Mouse (Mus musculus): ENCODE measurements at regions not wholly inside any gene's neighbourhood (a gene's known extent, or its start where the extent isn't known, plus 50 kb on each side); places are given as distances from the start of the nearest gene placed in this dataset.
A peak's percentile ranks its signal among the peaks of the same experiment; 100 is the strongest.

DNA sequence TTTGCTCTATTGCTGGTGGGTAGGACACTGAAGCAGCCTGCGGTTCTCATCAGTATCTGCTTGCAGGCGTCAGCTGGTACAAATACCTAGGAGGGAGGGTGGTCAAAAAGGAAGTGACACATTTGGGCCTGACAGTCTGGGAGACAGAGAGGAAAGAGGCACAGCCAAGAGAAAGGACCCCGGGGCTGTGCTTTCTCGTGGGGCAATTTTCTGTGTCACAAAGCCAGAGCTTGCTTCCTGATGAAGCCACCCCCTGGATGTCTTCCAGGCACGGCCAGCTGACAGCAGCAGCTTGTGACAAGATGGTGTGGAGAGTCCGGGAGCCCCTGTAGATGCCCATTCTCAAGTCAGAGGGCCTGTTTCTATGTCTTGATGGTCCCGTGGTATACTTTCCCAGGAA lies 1181.8 kb upstream of the A1bg start:
- no peak for DNase-seq (ENCODE audit: low spot score in 2 of 2)

DNA sequence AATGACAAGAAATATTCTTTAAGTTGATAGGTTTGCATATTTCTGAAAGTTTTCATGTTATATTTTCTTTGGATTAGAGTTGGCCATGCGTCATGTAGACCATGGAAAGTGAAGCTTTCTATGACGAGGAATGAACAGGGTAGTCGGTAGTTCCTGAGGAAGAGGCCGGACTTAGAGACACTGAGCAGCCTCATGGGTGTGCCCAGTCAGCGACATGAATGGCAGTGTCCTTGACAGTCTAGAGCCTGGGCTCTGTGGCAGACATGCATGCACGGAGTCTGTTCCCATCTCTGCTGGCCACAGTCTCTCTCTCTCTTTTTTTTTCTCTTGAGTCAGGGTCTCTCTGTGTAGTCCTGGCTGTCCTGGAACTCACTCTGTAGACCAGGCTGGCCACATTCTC lies 1176.9 kb upstream of the A1bg start:
- DNase-seq (ENCODE audit: low spot score in 2 of 2) = no peak

DNA sequence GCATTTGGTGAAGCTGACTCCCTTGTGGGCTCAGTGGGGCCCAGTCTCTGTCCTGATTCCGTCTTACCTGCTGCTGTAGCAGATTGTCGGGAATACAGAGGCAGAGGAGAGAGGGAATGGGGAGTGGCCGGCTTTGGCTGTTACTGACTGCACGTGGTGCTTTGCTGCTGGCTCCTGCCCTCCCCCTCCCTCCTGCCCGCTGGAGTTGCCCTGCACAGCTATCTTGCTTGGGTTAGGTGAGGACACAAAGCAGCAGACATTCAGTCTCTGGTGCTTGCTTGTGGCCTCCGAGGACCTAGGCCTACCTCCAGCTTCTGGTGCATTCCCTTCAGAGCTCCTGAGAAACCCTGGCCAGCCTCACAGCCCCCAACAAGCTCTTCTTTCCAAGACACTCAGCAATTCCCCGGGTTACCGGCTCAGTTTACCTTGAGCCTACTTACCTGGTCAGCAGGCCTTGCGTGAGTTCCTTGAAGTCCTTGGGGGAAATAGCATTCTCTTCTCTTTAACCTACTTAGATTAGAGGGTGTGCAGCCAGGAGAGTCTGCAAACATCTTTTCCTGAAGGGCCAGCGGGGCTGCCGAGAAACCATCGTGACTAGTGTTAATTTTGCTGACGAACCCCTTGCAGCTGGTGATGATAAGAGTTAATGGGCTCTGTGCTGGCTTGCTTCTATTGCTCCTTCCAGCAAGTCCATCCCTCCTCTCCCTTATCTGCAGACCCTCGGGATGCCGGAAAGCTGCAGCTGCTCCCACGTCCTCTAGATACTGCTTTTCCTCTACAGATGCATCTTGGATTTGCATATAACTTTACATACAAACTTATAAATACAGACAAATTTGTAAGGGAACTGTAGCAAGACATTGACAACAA lies 1176.2 kb upstream of the A1bg start:
- DNase-seq (ENCODE audit: low spot score in 2 of 2) = no peak

DNA sequence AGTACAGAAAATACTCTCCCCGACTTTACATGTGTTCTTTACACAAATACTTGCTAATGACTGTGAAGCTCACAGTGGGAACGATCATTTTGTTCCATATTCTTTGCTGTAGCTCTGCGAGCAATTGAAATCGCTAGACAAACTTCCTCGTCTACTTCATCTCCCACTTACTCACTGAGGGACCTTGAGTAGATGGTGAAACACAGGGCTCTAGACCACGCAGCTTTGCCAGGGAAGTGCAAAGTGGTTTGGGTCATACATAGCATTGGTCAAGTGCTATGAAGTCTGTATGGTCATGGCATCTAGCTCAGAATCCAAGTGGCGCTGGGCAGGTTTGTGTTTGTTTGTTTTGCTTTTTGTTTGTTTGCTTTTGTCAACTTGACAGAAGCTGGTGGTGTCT lies 1174.0 kb upstream of the A1bg start:
- DNase-seq (ENCODE audit: low spot score in 2 of 2) = no peak

DNA sequence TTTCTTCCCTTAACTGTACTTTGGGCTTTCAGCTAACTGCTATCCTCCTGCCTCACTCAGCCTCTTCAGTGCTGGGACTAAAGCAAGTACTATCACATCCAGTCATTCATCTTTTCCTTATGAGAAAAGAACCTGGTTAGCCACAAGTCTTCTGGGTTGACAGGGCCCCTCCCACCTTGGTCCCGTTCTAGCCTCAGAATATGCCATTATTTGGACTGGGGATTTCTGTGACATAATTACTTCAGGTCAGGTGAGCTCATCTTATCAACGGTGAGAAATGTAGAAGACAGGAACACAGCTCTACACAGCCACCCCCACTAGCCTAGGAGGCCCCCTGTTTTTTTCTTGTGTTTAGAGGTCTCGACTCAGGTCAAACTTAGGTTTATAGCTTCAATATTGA lies 1172.4 kb upstream of the A1bg start:
- DNase-seq (ENCODE audit: low spot score in 2 of 2) = no peak

DNA sequence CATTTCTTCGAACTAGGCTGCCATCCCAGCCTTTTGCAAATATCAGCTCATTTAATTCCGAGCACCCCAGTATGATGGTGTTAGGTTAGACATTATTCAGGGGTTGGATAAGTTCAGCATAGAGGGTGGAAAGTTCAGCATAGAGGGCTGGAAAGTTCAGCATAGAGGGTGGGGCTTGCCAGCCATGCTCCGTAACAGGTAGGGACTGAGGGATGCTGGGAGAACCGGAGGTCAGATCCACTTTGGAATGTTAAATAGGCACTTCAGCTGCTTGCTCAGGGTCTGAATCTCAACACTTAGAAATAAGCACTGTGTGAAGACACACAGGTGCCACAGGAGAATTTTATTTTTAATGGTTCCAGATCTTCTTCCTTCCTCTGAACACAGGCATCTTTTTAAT lies 1170.9 kb upstream of the A1bg start:
- DNase-seq (ENCODE audit: low spot score in 2 of 2) = no peak

DNA sequence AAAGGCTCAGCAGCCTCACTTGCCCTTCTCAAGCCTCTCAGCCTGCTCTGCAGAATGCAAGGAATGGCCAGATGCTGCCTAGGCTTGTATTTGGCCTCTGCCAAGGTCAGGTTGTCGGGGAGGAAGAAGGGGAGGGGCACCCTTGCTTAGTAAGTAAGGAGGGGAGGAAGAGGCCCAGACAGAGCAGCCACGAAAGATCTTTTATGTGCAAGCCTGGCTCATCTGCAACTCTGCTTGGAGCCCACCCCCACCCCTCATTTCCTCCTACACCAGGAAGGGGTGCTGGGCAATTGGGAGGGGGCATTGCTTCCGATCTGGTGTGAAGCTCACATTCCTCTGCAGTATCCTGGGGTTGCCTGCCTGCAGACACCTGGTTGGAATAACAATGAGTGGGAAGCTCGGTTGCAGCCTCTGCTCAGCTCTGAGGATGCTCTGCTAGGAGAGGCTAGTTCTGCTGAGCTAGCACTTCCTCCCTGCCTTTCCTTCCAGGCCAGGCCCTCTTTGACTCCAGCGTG lies 1169.9 kb upstream of the A1bg start:
- DNase-seq (ENCODE audit: low spot score in 2 of 2) = no peak

DNA sequence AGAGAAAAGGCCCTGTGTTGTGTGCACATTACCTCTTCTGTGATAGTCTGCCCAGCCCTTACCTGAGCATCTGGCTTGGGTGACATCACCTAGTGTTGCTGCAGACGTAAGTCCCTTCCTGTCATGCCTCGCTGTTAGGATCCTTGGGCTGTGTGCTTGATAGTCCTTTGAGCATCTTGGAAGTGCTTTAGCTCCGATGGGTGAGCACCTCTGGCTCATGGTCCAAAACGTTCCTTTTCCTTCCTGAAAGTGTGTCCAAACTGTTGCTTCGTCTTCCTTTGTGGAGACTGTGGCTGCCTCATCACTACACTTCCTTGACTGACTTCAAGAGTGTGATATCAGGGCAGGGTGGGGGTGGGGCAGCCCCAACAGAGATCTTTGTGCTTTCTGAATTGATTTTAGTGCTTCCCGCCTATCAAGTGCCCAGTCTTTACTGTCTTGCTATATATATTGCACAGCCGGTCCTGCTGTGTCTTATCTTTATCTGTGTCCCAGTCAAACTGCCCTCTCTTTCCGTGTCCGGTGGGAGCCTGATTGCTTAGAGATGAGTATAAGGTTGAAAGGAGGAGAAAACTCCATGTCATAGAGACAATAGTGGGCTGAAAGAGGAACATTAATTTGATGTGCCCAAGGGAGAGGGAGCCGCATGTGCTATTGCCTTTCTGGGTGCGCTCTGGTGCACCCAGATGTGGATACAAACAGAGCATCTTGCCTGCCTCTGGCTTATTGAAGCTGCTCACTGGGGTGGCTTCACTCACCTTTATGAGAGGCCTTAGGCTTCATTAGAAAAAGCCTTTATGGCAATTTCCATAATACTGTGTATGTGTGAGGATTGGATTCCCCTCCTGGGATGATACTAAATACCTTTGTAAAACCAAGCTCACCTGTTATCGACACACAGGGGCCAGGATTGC lies 1169.2 kb upstream of the A1bg start:
- DNase-seq (ENCODE audit: low spot score in 2 of 2) = no peak

DNA sequence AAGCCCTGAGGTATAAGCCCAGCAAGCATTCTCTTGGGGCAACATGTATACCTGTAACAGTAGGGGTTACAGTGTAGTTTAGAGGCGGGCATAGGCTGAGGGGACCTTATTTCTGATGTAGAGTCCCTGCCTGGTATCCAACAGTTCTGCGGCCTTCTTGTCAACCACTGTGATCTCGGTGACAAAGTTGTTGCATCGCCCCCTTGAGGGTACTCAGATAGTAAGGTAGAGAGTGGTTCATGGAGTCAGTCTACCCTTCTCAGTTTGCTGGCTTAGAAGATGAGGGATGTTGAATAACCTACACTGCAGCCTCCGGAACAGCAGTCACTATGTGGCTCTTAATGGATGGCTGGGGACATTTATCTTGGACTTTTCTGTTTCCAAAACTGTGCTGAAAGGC lies 1168.3 kb upstream of the A1bg start:
- no peak for DNase-seq (ENCODE audit: low spot score in 2 of 2)

DNA sequence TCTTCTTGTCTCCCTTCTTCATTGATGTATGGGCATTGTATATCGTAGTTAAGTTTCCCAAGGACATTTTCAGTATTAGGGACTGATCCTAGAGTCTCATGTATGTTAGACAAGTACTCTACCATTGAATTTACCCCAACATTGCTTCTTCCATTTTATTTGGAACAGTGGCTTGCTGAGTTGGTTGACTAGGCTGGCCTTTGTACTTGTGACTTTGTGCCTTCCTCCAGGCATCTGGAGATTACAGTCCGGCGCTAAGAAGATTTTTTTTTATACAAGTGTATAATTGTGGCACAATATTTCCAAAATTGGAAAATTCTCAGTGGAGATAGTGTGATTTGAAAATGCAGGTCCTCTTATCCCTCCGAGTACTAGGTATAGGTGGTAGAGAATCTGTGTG lies 1165.5 kb upstream of the A1bg start:
- no peak for DNase-seq (ENCODE audit: low spot score in 2 of 2)

DNA sequence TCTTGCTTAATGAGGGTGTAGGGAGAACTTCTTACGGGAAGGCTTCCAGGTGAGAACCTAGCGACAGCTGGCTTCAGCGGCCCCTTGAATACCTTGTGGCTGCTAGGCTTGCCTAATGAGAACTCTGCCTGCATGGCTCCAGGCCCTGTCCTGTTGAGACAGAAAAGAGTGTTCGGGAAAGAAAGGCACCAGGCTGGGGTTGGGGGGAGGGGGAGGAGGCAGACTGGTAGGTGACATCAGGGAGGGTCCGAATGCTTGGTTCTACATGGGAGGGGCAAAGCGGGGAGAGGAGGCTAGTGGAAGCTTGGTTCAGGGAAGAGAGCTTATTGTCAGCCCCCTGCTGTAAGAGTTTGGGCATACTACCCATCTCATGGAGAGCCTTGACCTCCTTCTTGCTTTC lies 1164.9 kb upstream of the A1bg start:
- no peak for DNase-seq (ENCODE audit: low spot score in 2 of 2)

DNA sequence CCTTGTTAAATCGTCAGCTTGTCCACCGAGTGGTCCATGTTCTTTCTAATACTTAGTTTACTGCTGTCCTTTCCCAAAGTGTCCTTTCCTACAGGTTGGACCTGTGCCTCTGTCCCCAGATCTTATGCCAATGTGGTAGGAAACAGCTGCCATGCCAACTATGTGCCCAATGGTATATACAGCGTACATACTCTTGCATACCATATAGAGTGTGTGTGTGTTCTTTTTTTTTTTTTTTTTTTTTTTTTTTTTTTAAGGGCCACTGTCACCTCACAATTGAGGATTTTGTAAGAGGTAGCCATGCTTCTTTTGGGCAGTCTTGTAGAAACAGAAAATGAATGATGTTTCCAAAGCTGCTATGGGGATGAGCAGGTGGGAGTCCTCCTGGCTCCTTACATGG lies 1163.2 kb upstream of the A1bg start:
- no peak for DNase-seq (ENCODE audit: low spot score in 2 of 2)

DNA sequence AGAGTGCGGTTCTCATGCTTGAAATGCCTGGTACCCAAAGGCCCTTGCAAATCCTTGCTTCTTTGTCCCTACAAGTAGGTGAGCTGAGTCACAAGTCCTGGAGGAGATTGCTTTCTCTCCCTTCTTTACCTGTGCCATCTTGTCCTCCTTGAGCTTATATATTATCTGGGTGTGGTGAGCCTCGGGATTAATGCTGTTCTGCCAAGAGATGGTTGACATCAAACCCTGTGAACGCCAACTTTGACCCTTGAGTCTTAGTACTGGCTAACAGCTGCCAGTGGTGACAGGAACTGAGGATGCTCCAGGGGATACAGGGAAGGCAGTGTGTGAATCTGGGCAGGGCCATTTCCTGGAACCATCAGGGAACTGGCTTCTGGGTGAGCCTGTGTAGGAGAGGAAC lies 1160.5 kb upstream of the A1bg start:
- DNase-seq (ENCODE audit: low spot score in 2 of 2) = no peak

DNA sequence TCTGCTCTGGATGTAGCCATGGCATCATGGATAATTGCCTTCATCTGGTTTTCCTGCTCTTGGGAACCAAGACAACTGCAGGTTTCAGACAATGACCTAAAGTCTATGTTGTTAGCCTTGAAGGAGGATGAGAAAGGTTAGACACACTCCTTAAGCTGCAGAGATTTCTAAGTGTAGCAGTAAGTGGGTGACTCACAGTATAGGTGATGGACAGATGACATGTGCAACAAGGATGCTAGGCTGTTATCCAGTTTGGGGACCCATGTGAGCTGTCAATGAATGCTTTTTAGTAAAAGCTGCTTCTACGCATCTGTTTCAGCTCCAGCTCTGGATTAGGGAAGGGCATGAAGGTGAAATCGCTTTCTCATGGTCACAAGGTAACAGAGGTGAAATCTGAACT lies 1159.7 kb upstream of the A1bg start:
- DNase-seq (ENCODE audit: low spot score in 2 of 2) = no peak

DNA sequence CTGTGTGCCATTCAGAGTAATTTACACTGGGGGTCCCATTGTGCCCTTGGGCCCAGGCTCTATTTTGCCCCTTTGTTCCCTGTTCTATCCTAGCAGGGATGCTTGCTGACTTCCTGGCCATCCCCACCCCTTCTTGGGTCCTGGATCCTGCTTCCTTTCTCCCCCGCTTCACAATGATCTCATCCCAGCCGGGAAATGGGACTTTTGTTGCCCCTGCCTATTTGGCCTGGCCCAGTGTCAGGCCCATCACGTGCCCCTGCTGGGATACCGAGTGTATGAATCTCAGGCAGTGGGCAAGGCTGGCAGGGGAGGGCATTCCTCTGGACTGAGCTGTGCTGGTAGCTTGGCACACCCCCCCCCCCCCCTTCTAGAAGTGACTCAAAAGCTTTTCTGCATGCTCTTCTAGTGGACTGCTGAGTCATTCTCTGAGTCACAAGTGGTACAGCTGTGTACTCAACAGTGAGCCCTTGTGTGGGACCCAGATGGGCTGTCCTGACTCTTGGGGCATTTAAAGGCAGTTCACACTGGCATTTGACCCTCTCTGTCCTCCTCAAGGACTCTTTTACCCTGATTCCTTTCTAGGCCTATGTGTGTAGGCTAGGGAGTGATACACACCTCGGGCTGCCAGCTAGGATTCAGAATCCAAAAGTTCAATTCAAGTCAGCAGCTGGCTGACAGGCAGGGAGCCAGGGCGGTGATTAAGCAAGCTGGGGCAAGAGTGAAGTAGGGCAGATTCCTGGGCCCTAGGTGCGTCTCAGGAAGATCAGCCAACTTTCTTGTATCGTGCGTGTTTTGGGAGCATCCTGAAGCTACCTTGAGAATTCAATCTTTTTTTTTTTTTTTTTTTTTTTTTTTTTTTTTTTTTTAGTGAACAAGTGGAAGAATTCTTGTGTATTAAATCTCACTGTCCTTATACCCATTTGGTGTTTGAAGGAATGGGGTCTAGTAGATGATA lies 1156.6 kb upstream of the A1bg start:
- DNase-seq (ENCODE audit: low spot score in 2 of 2) = peak; percentile 32 to 55

DNA sequence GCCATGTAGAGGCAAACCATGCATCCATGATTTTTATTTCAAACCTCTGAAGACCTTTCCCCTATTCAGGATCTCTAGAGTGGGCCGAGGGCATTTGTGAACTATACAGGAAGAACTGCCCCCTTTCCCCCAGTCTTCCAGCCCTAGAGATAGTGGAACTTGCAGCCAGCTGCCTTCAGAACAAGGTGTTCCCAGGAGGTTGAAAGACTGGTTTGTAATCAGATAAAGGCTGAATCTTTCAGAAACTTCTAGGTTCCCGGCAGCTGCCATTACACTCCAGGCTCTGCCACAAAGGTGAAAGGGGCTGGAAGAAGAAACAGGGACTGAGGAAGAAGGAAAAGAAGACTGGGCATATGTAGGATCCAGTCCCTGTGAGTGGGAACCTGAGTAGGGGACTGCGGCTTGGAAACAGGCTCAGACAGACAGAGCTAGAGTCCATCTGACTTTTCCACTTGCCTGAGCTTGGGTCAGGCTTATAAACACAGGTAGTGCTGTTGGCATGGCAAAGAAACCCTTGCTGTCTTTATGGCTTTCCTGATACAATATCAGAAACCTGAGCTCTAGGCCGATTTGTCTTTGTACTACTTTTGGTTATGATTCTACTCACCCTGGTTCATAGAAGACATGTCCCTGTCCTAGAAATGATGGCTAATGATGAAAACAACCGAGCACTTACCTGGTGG lies 1153.9 kb upstream of the A1bg start:
- DNase-seq (ENCODE audit: low spot score in 2 of 2) = no peak

DNA sequence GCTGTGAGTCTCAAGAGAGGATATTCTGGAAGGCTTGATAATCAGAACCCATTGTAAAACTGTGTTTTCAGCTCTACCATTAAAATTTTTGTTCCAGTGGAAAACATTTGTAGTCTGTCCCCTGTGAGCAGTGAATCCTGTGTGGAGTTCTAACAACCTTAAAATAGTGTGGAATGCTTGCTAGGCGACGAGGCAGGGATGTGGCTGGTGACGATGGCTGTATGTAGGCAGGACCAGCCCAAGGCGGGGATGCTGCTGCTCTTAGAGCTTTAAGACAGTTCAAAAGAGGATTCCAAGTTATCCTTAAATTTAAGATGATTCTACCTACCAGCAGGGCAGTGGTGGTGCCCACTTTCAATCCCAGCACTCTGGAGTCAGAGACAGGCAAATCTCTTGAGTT lies 1151.9 kb upstream of the A1bg start:
- peak; percentile 26 to 41 for DNase-seq (ENCODE audit: low spot score in 2 of 2)

DNA sequence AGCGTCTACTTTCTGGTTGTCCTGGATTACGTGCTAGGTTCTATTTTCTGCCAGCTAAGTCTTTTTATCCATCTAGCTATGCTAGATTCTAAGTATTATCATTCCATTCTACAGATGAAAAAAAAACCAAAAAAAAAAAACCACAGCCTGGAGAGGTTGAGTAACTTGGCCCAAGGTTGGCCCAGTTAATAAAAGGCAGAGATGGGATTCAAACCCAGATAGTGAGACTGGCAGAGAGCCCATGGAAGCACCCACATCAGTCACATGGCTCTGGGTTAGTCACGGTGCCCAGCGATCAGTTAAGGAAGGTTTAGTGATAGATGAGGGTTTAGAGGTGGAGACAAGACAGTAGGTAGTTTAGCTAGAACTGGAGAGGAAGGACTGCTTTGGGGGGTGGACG lies 1150.8 kb upstream of the A1bg start:
- DNase-seq (ENCODE audit: low spot score in 2 of 2) = no peak

DNA sequence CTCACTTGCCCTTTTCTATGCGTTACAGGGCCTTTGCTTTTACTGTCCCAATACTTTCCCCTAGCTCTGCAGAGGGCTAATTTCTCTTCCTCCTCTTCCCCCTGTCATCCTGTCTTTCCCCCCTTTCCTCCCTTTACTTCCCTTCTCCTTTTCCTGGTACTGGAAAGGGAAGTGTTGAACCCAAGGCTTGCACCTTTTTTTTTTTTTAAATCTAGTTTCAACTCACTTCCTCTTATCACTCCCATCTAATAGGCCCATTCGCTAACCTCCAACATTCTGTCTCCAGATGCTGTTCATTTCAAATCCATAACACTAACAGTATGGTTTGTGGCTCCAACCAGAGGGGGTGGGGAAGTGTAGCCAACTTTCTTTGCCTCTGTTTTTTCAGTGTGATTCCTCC lies 1148.5 kb upstream of the A1bg start:
- no peak for DNase-seq (ENCODE audit: low spot score in 2 of 2)

DNA sequence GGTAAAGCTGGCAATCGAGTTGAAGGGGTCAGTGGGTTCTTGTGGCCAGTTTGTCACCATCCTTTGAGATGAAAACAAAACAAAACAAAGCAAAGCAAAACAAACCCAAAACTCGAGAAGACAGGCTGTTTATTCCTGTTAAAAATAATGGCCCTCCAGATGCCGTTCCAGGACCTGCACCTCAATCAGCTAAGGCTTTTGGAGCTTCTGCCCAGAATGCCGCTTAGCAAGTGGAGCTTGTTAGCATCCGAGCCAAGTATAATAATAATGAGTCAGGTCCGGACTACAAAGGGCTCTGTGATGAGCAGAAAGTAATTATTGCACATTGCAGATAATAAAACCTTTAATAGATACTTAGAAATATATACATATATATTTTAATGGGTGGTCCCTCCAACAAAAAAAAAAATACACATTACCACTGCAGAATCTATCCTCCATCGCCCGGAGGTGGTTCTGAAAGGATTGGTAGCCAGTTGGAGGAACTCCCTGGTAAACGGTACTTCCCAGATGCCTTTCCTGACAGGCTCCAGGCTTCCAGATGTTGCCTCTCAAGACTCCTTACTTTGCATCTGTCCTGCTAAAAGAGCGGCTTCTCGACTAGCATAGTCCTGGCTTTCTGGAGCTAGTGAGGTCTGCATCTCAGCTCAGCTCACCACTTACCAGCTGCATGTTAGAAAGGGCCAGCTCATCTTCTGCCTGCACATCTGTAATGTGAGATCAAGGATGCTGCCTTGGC lies 1145.8 kb upstream of the A1bg start:
- no peak for DNase-seq (ENCODE audit: low spot score in 2 of 2)

Data from right cerebral cortex, postnatal 36 days (tissue).